10 mouse cellular contexts compared by ENCODE assay signal in the genomic region with DNA sequence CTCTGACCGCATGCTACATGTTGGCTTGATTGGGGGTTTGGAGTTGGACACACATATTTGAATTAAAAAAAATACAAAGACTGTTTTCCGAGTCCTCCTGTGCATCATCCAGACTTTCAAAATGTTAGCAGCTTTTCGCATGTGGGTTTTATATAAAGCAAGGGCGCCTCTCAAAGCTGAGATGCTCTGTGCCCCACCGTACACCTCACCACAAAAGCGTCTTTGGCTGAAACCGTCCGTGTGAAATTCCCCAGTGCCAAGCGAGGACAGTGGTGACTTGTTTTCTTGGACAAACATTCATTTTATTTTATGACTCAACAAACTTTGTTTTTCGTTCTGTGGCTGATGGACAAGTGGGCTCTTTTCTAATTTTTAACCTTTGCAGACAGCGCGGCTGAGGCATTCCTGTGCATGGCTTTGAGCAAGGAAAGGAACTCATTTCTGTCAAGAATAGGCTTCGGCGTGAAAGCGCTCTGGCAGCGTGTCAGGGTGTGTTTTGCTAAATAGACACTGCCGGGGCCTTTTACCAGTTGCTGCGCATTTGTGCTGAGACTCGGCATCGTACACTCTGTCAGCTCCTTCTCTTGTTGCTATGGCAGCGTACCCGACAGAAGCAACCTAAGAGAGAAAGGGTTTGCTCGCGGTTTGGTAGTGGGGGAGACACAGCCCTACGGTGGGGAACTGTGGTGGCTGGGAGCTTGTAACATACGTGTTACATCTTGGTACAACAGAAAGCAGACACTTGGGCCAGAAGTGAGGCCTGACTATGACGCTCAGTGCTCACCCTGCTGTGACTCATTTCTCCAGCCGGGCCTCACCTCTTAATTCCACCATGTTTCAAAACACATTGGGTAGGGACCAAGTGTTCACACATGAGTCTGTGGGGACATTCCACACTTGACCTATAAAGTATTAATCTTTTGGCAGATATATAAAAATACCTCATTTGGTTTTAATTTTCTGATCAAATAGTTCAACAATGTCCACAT.
DNase-seq lines count a peak whose midpoint lies in the region; ATAC-seq lines count a peak whose summit lies in the region.
"Had no signal": no experiment of that assay in that cellular context is flagged by ENCODE, and none has a peak within 500 bp of the region (broad histone marks: within the 10 kb centered on the region; RNA-seq: fewer than 3 reads in every experiment).

No protein-coding gene starts in this region.

- no peaks in the 10 kb centered on the region for H3K4me1 ChIP-seq in liver, embryonic 11.5 days (replicated peaks; ENCODE audit: control insufficient read depth, insufficient read depth, low read length)
- H3K4me1 ChIP-seq: stomach, embryonic 15.5 days had no signal

- 89% methylated on average over 28 of the region's 28 CpGs for WGBS in liver, embryonic 11.5 days

- H3K36me3 ChIP-seq in liver, embryonic 11.5 days (ENCODE audit: control insufficient read depth, insufficient read depth, low read length), result no peaks in the 10 kb centered on the region
- H3K36me3 ChIP-seq: stomach, embryonic 15.5 days had no signal

- H3K4me3 ChIP-seq in liver, embryonic 11.5 days (ENCODE audit: low read depth, low read length), result no peak overlapping the region
- H3K4me3 ChIP-seq: stomach, embryonic 15.5 days had no signal

- intact Hi-C loops in left cerebral cortex, postnatal 14 days (cut with DNase I), result no loop called here
- intact Hi-C loops in gastrocnemius, postnatal 14 days (cut with DNase I; ENCODE audit: low total_unique reads), result no loop called here

- ATAC-seq in liver, embryonic 11.5 days (replicated peaks; ENCODE audit: low FRiP score), result no peak

- H3K4me2 ChIP-seq in liver, embryonic 11.5 days, result no peak overlapping the region
- H3K4me2 ChIP-seq: stomach, embryonic 15.5 days had no signal

- H3K27ac ChIP-seq in liver, embryonic 11.5 days (ENCODE audit: low read depth, low read length), result no peak overlapping the region
- H3K27ac ChIP-seq: stomach, embryonic 15.5 days had no signal

- peaks cover 4% of the 10 kb centered on the region; the same call in 1 of the 2 replicates for H3K9me3 ChIP-seq in liver, embryonic 11.5 days (ENCODE audit: control insufficient read depth, low read length)

- H3K9ac ChIP-seq in liver, embryonic 11.5 days (ENCODE audit: low read depth, low read length), result no peak overlapping the region
- H3K9ac ChIP-seq: stomach, embryonic 15.5 days had no signal

- no peaks in the 10 kb centered on the region for H3K27me3 ChIP-seq in liver, embryonic 11.5 days (replicated peaks; ENCODE audit: control insufficient read depth, insufficient read depth, low read length)
- H3K27me3 ChIP-seq: stomach, embryonic 15.5 days had no signal

- DNase-seq in liver, embryonic 11.5 days (ENCODE audit: low spot score), result peak; percentile 11
- no peak for DNase-seq in liver
- peak; percentile 49 to 60 for DNase-seq in frontal cortex, postnatal 36 days (ENCODE audit: low spot score in 2 of 2)
- DNase-seq in left cerebral cortex, postnatal 14 days (ENCODE audit: low spot score in 2 of 2), result peak; percentile 57 to 59
- DNase-seq in telencephalon, adult 2 months (ENCODE audit: low read depth, low spot score), result peak; percentile 22
- no peak for DNase-seq in gastrocnemius, postnatal 14 days
- no peak for DNase-seq in kidney, adult 9 months
- DNase-seq: adrenal gland, postnatal 14 days; heart, postnatal 14 days had no signal

Comparison
In these comparisons a context has a peak if more than half of its experiments do, and no peak if none do; other contexts are left out.
1. DNase-seq: peak in liver, embryonic 11.5 days (single experiment), frontal cortex, postnatal 36 days (2 of 2), left cerebral cortex, postnatal 14 days (2 of 2) and telencephalon, adult 2 months (single experiment); none in liver (single experiment), gastrocnemius, postnatal 14 days (single experiment) and kidney, adult 9 months (single experiment).